Mouse (Mus musculus) kidney, postnatal 0 days (tissue): Measurements from ENCODE around the gene Samd15. TPM values are rescaled to one million over a fixed set of nuclear protein-coding genes. Genes with fewer than 3 reads are reported as not detected.
"Not testable (repeated sequence)": the region's sequence is repeated elsewhere in the genome, so short reads cannot be mapped to it uniquely, and the experiment has no call there.

Experiments
- ATAC-seq: fragments of 200-750 bp; cut with Nextera tagmentation; replicated peaks from 2 replicates; pipeline ENCODE4 v1.8.0; 2017; ENCODE audit warnings: low read depth, moderate number of reproducible peaks, moderate TSS enrichment, moderate library complexity; ENCODE audit not compliant: low FRiP score
- DNase-seq: peaks from one replicate; pipeline ENCODE4 v3.0.0-alpha.2; 2016; ENCODE audit warnings: low spot score
- H3K27ac ChIP-seq: fragments of 300-500 bp; sonication (generic); 2 replicates; pipeline ENCODE4 v1.5.1; 2014; ENCODE audit warnings: mild to moderate bottlenecking
- H3K27me3 ChIP-seq: fragments of 300-500 bp; sonication (generic); 2 replicates; pipeline ENCODE4 v1.6.1; 2014; ENCODE audit warnings: low read length, mixed read lengths; ENCODE audit not compliant: insufficient read depth
- H3K36me3 ChIP-seq: fragments of 300-500 bp; sonication (generic); 2 replicates; pipeline ENCODE4 v1.6.1; 2014; ENCODE audit warnings: low read length, mixed read lengths; ENCODE audit not compliant: insufficient read depth
- H3K4me1 ChIP-seq: fragments of 300-500 bp; sonication (generic); replicated peaks from 2 replicates; pipeline ENCODE4 v1.6.1; 2014; ENCODE audit warnings: antibody characterized with exemption, low read length, mixed read lengths; ENCODE audit not compliant: insufficient read depth
- H3K4me2 ChIP-seq: fragments of 300-500 bp; sonication (generic); 2 replicates; pipeline ENCODE4 v1.6.1; 2014; ENCODE audit warnings: mild to moderate bottlenecking, low read length, moderate library complexity, mixed read lengths
- H3K4me3 ChIP-seq: fragments of 300-500 bp; sonication (generic); replicated peaks from 2 replicates; pipeline ENCODE4 v1.5.1; 2014; ENCODE audit warnings: low read depth, low read length
- H3K9ac ChIP-seq: fragments of 300-500 bp; sonication (generic); 2 replicates; pipeline ENCODE4 v1.6.1; 2014; ENCODE audit warnings: low read depth, low read length
- H3K9me3 ChIP-seq: fragments of 300-500 bp; sonication (generic); replicated peaks from 2 replicates; pipeline ENCODE4 v1.6.1; 2016; ENCODE audit warnings: low read length, inconsistent platforms, mixed read lengths
- CTCF ChIP-seq: IDR thresholded peaks from 2 replicates; pipeline ENCODE4 v1.5.1; 2016; ENCODE audit warnings: antibody characterized with exemption, low read depth, mild to moderate bottlenecking, moderate library complexity
- WGBS: fragments of 180-500 bp; shearing (Covaris S2); extraction: QIAGEN DNeasy Blood & Tissue Kit; methylation state at CpG from one replicate; pipeline ENCODE4 v1.1.7; 2014; 5-methylcytosine and 5-hydroxymethylcytosine counted together
- polyA plus RNA-seq: library from polyadenylated mRNA; unstranded; fragments of >200 nt; fragmentation: Nextera tagmentation; extraction: Ambion mirVana; gene quantifications from 2 replicates; pipeline ENCODE4 v1.2.1, GENCODE M21; 2015

Samd15 gene
- polyA plus RNA-seq, 1 experiment from 2014 or later: 1.3 TPM

DNA sequence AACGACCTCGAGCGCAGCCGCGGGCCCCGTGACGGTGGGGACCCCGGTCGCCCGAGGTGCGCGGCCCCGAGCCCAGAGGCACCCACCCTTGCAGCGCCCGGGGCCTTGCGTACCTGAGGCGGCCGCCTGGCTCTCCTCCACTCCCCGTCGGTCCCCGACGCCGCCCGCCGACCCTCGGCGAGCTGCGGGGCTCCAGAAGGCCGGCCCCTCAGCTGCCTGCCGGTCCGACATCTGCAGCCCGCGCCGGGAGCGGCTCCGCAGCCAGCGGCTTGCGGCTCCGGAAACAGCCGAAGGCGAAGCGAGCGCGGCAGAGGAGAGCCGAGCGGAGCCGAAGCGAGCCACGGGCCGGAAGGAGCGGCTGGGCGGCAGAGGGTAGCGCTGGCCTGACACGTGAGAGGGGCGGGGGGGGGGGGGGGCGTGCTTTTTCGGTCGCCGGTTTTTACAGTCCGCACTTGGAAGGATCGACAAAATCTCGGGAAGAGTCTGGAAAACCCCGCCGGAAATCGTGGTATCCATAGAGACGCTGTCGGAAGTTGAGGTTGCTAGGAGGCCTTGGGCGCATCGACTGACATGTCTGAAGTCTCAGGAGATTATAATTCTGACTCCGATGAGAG, 557 bp downstream of the Samd15 start, which contains the start of gene Tmed8:
Gene Tmed8 (minus strand): TSS at position 482 of the 614 bp plus-strand sequence.
- DNase-seq (peak; percentile 90), ATAC-seq (peak; percentile 93)
- no peaks in the 10 kb centered on the region for H3K9me3 ChIP-seq
- H3K4me3 ChIP-seq: peak within 1 kb of the TSS; percentile 88
- H3K4me1 ChIP-seq: no peaks in the 10 kb centered on the region
- H3K4me2 ChIP-seq: peak within 1 kb of the TSS; percentile 81
- H3K9ac ChIP-seq: peak within 1 kb of the TSS; percentile 87
- no peaks in the 10 kb centered on the region for H3K27me3 ChIP-seq
- H3K36me3 ChIP-seq: no peaks in the 10 kb centered on the region
- no peak for TF ChIP-seq CTCF
- under 1% methylated on average over 54 of the region's 70 CpGs for WGBS
- H3K27ac ChIP-seq: peak within 1 kb of the TSS; percentile 77

DNA sequence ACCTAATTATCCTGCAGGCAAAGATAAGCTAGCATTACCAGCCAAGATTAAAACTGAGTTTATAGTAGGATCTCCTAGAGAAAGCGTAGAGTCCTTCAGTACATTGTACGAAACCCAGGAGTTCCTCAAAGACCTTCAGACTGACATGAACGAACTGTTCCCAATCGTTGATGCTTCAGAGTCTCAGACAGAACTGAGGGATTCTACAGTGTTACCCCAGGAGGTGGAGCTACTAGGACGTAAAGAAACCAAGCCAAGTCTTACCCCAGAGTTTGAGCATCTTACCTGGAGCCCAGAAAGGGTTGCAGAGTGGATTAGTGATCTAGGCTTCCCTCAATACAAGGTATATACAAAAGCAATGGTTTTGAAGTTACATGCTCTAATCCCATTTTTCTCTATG, 2.2 kb downstream of the Samd15 start:
- ATAC-seq (no peak), DNase-seq (no peak)
- Histone ChIP-seq H3K36me3 (no peaks in the 10 kb centered on the region), H3K27me3 (no peaks in the 10 kb centered on the region), H3K4me3 (no peak overlapping the region), H3K9me3 (no peaks in the 10 kb centered on the region), H3K4me2 (no peak overlapping the region), H3K27ac (no peak overlapping the region), H3K4me1 (no peaks in the 10 kb centered on the region), H3K9ac (no peak overlapping the region)
- TF ChIP-seq CTCF: peak; percentile 17; the same call in 1 of the 2 replicates
- whole genome bisulfite sequencing: 60% methylated on average over 5 of the region's 5 CpGs

DNA sequence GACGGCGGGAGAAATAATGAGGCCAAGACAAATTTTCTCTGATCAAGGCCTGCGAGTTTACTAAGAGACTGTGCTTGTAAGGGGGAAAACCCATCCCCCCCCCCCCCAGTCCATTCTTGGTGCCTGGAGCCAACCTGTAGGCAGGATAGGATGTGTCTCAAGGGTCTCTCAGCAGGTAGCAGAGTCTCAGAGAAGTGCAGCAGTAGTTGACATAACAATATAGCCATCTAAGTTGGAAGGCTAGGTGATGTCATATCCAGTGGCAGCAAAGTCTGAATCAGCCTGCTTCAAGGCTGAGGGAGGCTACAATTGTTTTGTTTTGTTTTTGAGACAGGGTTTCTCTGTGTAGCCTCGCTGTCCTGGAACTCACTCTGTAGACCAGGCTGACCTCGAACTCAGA, 6.3 kb downstream of the Samd15 start:
- not testable (repeated sequence) for H3K27me3 ChIP-seq, H3K4me1 ChIP-seq, ATAC-seq, H3K9ac ChIP-seq, H3K36me3 ChIP-seq, H3K9me3 ChIP-seq, H3K4me2 ChIP-seq, H3K4me3 ChIP-seq, DNase-seq, H3K27ac ChIP-seq
- 87% methylated on average over 5 of the region's 5 CpGs for WGBS

DNA sequence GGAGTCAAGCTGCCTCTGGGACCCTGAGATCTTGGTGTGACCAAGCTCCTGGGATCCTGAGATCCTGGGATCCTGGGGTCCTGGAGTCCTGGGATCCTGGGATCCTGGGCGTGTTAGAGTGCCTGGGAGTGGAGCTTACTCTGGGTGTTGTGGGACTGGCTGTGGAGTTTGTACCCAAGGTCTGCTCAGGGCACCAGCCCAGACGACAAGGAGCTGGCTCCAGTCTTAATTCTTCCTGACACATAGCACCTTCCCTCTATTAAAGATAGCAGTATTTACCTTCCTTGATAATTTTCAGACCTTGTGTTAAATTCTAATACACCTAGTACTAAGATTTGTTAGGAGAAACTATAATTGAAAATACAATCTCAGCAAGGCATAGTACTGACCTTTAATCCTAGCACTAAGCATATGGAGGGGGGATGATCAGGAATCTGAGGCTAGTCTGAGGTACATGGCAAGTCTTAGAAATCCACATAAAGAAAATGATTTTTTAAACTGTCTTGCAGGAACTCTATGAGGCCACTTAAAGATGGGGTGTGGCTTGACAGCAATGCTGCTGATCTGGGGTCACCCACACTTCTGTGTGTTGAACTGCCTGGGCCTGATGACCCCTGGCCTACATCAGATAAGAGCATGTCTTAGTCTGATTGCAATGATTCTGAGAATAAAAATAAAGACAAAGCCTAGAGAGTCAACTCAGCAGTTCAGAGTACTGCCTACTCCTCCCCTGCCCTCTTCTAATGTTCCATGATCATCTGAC, 13.5 kb downstream of the Samd15 start:
- no peaks in the 10 kb centered on the region for H3K27me3 ChIP-seq
- H3K4me1 ChIP-seq: no peaks in the 10 kb centered on the region
- H3K27ac ChIP-seq: no peak overlapping the region
- ATAC-seq (no peak), DNase-seq (no peak)
- no peaks in the 10 kb centered on the region for H3K9me3 ChIP-seq
- H3K4me3 ChIP-seq: no peak overlapping the region
- no peak overlapping the region for H3K4me2 ChIP-seq
- no peaks in the 10 kb centered on the region for H3K36me3 ChIP-seq
- no peak overlapping the region for H3K9ac ChIP-seq
- WGBS: 43% methylated on average over 2 of the region's 2 CpGs
- no peak for TF ChIP-seq CTCF

DNA sequence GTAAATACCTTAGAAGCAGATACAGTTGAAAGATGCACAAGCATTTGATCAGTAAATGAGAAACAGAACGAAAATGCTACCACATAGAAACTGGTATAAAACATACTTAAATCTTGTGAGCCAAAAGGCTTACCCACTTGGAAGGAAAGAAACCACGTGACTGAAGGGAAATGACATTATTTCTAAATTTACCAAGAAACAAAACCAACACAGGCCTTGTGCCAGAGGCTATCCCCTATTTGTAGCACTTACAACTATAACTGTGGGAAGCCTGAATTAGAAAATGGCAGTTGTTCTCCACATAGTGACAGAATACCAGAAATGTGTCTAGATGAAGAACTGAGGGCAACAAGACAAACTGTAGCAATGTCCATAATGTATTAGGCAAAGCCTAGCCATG, 16.5 kb downstream of the Samd15 start:
- Histone ChIP-seq H3K9me3 (no peaks in the 10 kb centered on the region), H3K36me3 (no peaks in the 10 kb centered on the region), H3K4me3 (no peak overlapping the region), H3K9ac (no peak overlapping the region), H3K27me3 (no peaks in the 10 kb centered on the region), H3K4me1 (no peaks in the 10 kb centered on the region), H3K27ac (no peak overlapping the region), H3K4me2 (no peak overlapping the region)
- ATAC-seq (no peak), DNase-seq (no peak)
- 71% methylated on average over 2 of the region's 2 CpGs for WGBS
- TF ChIP-seq CTCF: no peak

DNA sequence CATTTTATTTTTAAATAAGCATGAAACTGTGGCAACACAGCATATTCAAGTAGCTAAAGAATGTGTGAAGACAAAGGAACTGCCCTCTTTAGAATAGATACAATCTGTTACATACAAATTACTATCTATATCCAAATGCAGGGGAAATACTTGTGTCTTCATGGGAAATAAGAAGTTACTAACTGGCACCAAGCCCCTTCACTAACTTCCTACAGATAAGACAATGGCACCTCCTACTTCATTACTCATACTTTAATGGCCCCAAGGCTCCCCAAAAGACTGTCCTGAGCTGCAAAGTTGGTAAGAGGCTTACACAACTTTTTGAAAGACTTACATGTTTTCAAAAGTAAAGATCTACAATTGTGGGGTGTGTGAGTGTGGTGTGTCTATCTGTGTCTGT, 18.1 kb downstream of the Samd15 start:
- no peaks in the 10 kb centered on the region for H3K27me3 ChIP-seq
- no peaks in the 10 kb centered on the region for H3K9me3 ChIP-seq
- no peak overlapping the region for H3K27ac ChIP-seq
- no peak overlapping the region for H3K4me2 ChIP-seq
- DNase-seq (no peak), ATAC-seq (no peak)
- H3K9ac ChIP-seq: no peak overlapping the region
- TF ChIP-seq CTCF: no peak
- no peaks in the 10 kb centered on the region for H3K36me3 ChIP-seq
- no peaks in the 10 kb centered on the region for H3K4me1 ChIP-seq
- no peak overlapping the region for H3K4me3 ChIP-seq
